Mouse (Mus musculus) spleen, postnatal 0 days (tissue): ENCODE data around the gene Wdr59. TPM values are rescaled to one million over a fixed set of nuclear protein-coding genes. Genes with fewer than 3 reads are reported as not detected.

Source experiments
- polyA plus RNA-seq: library from polyadenylated mRNA; unstranded; fragments of >200 nt; fragmentation: Nextera tagmentation; extraction: Ambion mirVana; gene quantifications from 2 replicates; pipeline ENCODE4 v1.2.1, GENCODE M21; 2015

Gene Wdr59
- polyA plus RNA-seq = 3.1 and 3.2 TPM in 2 replicates

GRCm38 (mm10) chr8:111521713-111522429, at the start of gene Wdr59:
Wdr59 (minus strand) TSS chr8:111522092.

GRCm38 (mm10) chr8:111536031-111536977, 14.4 kb upstream of the Wdr59 start, which contains the start of gene Znrf1:
Znrf1 (plus strand) TSS chr8:111536097.

Other genes starting within 250 kb of the Wdr59 start
- 44.5 and 47.9 TPM in 2 replicates for gene Rfwd3, start 221.9 kb downstream of the Wdr59 start, polyA plus RNA-seq
- 6.9 and 9.3 TPM in 2 replicates for gene Mlkl, start 183.9 kb downstream of the Wdr59 start, polyA plus RNA-seq
- 0.10 and 0.13 TPM in 2 replicates for gene Fa2h, start 128.3 kb downstream of the Wdr59 start, polyA plus RNA-seq
- 14.3 and 16.7 TPM in 2 replicates for gene Znrf1, start 14.0 kb upstream of the Wdr59 start, polyA plus RNA-seq
- gene Ldhd, start 108.3 kb upstream of the Wdr59 start, polyA plus RNA-seq = 0.17 and 0.25 TPM in 2 replicates
- 6.0 and 8.2 TPM in 2 replicates for gene Zfp1, start 121.3 kb upstream of the Wdr59 start, polyA plus RNA-seq
- 131 and 329 TPM in 2 replicates for gene Ctrb1, start 168.9 kb upstream of the Wdr59 start, polyA plus RNA-seq
- 10.6 and 15.5 TPM in 2 replicates for gene Bcar1, start 221.7 kb upstream of the Wdr59 start, polyA plus RNA-seq